Mouse (Mus musculus): Measurements from ENCODE around the gene Prrt1.

Prrt1 gene

DNA sequence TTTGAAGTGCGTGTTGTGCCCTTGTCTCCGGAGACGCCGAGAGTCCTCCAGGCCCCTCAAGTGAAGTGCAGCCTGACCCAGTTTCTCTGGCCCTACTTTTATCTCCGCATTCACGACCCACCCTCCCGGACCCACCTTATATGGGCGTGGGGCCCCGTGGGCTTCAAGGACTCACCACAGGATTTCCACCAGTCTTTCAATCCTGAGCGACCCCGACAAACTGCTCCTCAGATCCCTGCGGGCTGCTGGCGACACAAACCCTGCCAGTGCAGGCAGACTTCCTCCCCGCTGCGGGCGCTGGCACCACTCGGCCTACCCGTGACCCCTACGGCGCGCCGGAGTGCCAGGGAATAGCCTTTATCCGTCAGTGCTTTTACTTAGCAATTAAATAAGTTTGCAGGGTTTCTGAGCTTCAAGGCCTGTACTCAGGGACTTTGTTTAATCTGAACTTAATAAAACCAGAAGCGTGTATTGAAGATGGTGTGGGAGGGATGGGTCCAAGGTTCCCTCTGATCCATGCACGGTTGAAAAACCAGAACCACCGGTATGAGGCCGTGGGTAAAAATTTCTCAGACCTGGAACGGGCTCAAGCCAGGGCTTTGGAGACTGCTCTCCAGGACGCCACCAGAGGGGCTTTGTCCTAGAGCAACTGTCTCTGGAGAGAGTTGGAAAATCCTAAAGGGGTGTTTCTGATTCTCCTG lies 1.2 kb upstream of the Prrt1 start, which contains the start of gene Ppt2:
Gene Ppt2 (minus strand): TSS at position 568 of the 701 bp plus-strand sequence.
- peak; percentile 60 to 68 for DNase-seq (ENCODE audit: low spot score in 2 of 2)

DNA sequence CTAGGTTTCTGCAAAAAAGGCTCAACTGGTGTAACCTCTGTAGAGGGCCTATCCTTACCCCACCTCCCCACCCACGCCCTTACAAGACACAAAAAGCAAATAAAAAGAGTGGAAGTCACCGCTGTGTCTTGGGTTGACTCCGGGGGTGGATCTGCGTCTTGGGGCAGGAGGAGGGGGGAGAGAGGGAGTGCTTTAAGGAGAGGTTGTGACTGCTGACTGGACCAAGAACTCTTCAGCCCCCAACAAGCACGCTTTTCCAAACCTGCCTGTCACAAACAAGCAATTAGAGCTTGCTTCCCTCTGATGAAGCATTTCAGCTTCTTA lies 727 bp upstream of the Prrt1 start:
- DNase-seq (ENCODE audit: low spot score in 2 of 2), result peak; percentile 37 to 38

DNA sequence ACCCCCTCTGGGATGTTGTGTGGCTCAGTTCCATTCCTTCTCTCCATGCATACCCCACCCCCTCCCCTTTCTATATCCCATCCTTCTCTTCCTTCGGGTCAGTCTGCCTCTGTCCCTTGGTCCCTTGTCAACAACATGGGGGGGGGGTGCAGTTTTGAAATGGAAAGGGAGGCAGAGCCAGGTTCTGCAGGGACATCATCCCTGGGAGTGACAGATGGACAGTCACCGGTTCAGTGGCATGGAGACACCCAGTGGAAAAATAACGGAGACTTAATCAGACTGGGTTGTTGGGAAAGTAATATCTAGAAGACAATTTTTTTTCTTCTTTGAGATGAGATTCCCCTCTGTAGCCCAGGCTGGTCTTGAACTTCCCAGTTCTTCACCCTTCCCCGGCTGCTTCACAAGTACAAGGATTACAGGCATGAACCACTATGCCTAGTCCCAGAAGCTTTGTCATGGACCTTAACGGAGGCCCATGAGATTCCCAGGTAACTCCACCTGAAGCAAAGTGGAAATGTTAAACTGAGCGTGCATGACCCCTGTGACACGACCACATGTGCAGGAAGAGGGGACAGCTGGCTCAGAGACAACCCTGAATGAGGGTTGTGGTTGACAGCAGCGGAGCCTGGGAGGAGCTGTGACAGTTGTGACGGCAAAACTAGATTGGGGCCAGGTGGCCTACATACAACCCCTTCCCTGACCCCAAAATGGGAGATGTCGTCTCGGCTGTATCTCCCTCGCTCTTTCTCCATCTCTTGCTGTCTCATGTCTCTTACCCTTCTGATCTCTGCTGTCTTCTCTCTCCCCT lies 667 bp downstream of the Prrt1 start:
- peak; percentile 82 to 86 for DNase-seq (ENCODE audit: low spot score in 2 of 2)

DNA sequence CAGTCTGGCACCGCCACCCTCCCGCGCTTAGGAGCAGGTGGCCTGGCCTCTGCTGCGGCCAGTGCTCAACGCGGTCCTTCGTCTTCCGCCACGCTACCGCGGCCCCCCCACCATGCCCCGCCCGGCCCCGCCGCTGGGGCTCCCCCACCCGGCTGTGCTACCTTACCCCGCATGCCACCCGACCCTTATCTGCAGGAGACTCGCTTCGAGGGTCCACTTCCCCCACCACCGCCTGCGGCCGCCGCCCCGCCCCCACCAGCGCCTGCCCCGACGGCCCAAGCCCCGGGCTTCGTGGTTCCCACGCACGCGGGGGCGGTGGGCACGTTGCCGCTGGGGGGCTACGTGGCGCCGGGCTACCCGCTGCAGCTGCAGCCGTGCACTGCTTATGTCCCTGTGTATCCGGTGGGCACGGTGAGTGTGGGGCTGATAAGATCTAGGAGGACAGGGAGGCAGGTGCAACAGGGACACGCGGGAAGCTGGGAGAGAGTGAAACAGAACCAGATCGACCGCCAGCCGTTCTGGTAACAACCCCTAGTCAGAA lies 1.5 kb downstream of the Prrt1 start:
- peak; percentile 70 for DNase-seq (ENCODE audit: low spot score in 2 of 2)

GRCm38 (mm10) chr17:34631647-34632046 lies 2.3 kb downstream of the Prrt1 start:
- DNase-seq (ENCODE audit: low spot score in 2 of 2), result peak in 1 of 2 experiments; percentile 33

DNA sequence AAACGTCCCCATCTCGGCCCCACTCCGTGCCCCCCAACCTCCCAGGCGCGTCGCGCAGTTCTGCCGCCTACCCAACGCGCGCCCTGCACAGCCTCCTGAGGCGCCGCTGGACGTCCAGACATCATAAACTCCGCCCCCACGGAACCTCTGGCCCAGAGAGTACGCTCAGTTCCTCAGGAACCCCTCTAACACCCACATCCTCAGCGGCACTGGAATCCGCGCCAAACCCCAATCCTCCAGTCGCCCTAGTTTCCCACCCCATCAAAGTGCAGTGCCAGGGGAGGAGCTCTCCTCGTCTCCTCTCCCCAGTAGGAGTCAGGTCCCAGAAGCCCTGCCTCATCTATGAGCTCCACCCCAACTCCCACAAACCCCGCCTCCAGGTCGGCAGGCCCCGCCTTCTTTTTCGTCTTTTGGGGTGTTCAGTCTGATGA lies 2.9 kb downstream of the Prrt1 start:
- DNase-seq (ENCODE audit: low spot score in 2 of 2), result peak; percentile 82 to 89

GRCm38 (mm10) chr17:34635671-34636070 lies 6.3 kb downstream of the Prrt1 start:
- DNase-seq (ENCODE audit: low spot score in 2 of 2), result no peak

- no peak for DNase-seq (ENCODE audit: low spot score in 2 of 2)
Measured at GRCm38 (mm10) chr17:34637459-34637858, 8.1 kb downstream of the Prrt1 start.

DNA sequence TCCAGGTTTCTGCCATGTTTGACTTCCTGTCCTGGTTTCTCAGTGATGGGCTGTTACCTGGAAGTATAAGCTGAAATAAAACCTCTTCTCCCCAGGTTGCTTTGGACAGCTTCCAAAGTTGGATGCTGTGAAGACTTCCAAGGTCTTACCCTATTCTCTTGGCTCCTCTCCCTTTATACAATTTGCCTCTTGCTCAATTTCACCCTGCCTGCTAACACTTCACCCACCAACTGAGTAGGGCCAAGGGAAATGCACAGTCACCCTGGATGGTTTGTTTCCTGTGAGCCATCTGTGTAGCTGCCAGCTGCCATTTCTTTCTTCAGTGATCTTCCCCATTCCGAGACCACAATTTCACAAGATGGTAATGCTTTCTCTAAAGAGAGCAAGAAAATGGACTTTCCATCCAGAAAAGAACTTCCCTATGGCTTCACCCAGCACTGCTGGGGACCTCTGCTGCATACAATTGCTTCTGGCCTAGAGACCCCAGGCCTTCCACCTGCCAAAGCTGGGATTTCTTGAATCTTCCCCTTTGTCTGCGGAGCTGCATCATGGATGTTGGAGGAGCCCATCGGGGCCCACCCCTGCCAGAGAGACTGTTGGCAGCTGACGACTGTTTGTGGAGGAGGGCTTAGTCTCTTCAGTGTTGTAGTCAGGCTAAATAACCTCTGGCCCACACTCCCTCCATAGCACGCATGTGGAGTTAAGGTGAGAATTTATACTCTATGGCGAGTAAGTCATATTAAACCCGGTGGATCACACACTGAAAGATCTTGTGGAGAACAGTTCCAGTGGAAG lies 10.3 kb downstream of the Prrt1 start:
- DNase-seq (ENCODE audit: low spot score in 2 of 2), result no peak

GRCm38 (mm10) chr17:34640778-34641601 lies 11.7 kb downstream of the Prrt1 start:
- DNase-seq (ENCODE audit: low spot score in 2 of 2), result no peak

DNA sequence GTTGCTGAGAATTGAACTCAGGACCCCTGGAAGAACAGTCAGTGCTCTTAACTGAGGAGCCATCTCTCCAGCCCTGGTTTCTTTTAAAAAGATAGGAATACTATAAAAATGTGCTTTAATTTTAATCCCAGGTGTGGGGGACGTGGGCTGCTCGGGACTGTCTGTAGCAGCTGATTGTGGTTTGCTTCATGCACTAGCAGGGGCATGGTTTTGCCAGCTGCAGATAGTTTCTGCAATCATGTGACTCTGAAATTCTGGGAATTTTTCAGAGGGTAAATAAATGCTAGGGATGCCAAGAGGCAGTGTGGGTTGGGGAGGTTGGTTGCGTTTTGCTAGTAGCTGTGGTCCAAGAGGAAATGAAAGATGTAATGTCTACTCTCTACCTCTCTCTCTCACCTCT lies 12.6 kb downstream of the Prrt1 start:
- no peak for DNase-seq (ENCODE audit: low spot score in 2 of 2)

DNA sequence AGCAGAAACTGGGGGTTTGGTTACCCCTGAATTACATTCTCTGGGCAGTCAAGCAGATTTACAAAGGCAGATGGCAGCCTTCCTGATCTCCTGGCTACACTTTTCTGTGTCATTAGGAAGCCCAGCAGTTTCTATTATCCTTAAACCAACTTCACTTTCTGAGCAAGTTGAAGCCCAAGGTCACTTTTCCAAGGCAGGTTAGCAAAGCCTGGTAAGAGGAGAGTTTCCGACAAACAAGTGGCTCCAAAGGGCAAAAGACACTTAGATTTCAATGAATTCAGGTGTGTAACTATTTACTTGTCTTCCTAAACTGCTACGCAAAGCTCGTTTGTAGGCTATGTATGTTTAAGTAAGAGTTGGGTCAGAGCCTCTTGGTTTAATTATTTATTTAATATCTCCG lies 14.0 kb downstream of the Prrt1 start:
- no peak for DNase-seq (ENCODE audit: low spot score in 2 of 2)

- no peak for DNase-seq (ENCODE audit: low spot score in 2 of 2)
Measured at GRCm38 (mm10) chr17:34643944-34644343, 14.6 kb downstream of the Prrt1 start.

- peak; percentile 95 for DNase-seq (ENCODE audit: low spot score in 2 of 2)
Measured at GRCm38 (mm10) chr17:34644608-34645007, 15.3 kb downstream of the Prrt1 start, which contains the start of gene Fkbpl. Gene Fkbpl, plus strand, starts transcription at chr17:34644764.

- DNase-seq (ENCODE audit: low spot score in 2 of 2), result no peak
Measured at GRCm38 (mm10) chr17:34645256-34645829, 16.0 kb downstream of the Prrt1 start.

DNA sequence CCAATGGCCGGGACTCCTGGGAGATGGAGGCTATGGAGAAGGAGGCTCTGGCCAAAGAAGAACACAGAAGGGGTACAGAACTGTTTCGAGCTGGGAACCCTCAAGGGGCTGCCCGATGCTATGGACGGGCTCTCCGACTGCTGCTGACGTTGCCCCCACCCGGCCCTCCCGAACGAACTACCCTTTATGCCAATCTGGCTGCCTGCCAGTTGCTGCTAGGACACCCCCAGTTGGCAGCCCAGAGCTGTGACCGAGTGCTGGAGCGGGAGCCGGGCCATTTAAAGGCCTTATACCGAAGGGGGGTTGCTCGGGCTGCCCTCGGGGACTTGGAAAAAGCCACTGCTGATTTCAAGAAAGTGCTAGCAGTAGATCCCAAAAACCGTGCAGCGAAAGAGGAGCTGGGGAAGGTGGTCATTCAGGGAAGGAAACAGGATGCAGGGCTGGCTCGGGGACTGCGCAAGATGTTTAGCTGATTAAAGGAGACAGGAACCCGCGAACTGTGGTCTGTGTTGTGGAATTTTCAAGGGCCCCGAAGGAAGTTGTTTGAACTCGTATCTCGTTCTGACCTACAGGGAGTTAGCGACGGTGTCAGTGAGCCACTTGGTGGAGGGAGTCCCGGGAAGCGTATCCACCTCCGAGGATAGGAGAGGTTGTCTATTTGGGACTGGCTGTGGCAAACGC lies 16.6 kb downstream of the Prrt1 start:
- DNase-seq (ENCODE audit: low spot score in 2 of 2), result no peak

DNA sequence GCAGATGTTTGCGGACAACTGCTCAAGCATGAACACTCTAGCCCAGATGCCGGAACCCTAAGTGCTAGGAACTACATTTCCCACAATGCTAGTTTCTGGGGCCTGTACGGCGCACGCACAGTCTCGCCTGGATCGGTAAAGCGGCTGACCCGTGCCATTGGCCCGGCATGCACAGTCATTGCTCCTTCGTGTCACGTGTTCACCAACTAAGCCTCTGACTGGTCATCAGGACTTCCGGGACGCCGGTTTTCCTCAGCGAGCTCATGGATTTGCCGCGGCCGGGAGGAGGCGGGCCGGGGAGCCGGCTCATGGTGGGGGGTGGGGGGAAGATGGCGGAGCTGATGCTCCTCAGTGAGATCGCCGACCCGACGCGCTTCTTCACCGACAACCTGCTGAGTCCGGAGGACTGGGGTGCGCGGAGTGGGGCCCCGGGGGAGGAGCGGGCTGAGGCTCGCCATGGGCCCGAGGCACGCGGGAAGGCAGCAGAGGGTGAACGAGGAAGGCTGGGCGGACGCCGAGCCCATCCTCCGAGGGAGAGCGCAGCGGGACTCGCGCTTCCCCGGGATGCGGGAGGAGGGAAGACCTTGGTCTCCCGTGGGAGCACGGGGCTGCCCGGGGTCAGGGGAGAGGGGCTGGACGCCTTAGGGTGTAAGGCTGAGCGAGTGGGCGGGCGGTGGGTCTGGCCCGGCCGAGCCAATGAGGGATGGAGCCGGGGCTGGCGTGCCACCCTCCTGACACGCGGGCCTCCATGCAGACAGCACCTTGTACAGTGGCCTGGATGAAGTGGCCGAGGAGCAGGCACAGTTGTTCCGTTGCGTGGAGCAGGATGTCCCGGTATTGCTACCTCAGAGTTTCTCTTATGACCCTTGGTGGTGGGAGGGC lies 17.8 kb downstream of the Prrt1 start, which contains the start of gene Atf6b:
Gene Atf6b (plus strand): TSS at position 241 of the 882 bp plus-strand sequence.
- DNase-seq (ENCODE audit: low spot score in 2 of 2), result peak; percentile 90 to 96

DNA sequence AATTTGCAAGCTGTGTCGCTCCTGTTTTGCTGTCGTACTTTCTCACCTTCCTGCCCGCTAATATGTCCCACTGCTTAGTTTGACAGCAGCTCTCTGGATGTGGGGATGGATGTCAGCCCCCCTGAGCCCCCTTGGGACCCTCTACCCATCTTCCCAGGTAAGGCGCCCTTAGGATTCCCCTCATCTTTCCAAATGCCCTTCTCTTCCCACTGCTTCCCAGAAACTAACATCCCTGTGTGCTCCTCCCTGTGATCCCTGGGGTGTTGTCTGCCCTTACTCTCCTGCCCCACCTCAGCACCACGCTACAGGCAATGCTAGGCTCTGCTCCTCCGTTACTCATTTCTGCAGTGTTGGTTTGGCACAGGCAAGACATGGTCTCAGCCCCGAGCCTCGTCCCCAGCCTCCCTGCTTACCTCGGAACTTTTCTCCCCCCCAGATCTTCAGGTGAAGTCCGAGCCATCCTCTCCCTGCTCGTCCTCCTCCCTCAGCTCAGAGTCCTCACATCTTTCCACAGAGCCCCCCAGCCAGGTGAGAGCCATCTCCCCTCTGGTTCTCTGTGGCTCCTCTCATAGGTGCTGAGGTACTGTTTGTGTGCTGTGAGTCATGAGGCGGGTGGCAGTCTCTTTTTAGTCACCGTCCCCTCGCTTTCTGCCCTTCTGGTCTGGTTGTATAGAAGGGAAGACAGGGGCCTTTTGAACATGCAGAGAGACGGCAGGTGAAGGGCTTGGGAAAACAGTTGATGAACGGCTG lies 19.0 kb downstream of the Prrt1 start:
- DNase-seq (ENCODE audit: low spot score in 2 of 2), result no peak

All from thymus, postnatal 10 days (tissue).